Mouse (Mus musculus) megakaryocyte, adult 5-6 weeks (primary cell): ENCODE data around the gene Pou2f3. TPM values are rescaled to one million over a fixed set of nuclear protein-coding genes. Genes with fewer than 3 reads are reported as not detected.
A peak's percentile ranks its signal among the peaks of the same experiment; 100 is the strongest.

Source experiments
- ATAC-seq: 2 replicates; pipeline ENCODE4 v1.8.0; 2016; ENCODE audit warnings: mild to moderate bottlenecking, inconsistent platforms; ENCODE audit not compliant: poor library complexity, severe bottlenecking
- total RNA-seq, 2 experiments: library from RNA; stranded (forward) in 1 of 2; stranded (reverse) in 1 of 2; fragments of 153-499, 151-499 nt in 1 of 2; fragments of 221-1000, 200-1000 nt in 1 of 2; gene quantifications; 2 replicates each; pipeline versions ENCODE4 v1.2.3 to v1.2.4; 2015 to 2017

Pou2f3 gene
- total RNA-seq, 2 experiments from 2014 or later, result not detected

DNA sequence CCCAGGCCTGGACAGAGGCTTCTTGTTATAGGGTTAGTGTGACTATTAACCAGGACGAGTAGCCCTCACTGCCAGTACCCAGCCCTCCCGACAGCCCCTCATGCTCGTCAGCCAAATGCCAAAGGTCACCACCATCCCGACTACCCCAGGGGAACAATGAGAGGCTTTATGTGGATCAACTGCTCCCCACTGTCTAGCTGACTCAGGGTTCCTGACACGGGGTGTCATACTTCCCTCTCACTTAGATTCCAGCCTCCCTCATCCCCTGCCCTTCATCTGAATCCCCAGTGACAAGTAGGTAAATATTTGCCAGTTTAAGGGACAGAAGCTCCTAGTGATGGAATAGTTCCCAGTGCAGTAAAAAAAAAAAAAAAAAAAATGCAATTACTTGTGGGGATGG is 22.1 kb upstream of the Pou2f3 start:
- ATAC-seq, result no peak

- ATAC-seq, result no peak
Observed at GRCm38 (mm10) chr9:43231805-43232204, 21.6 kb upstream of the Pou2f3 start.

- ATAC-seq, result no peak
Observed at GRCm38 (mm10) chr9:43230886-43231285, 20.7 kb upstream of the Pou2f3 start.

GRCm38 (mm10) chr9:43229962-43230361 is 19.8 kb upstream of the Pou2f3 start:
- no peak for ATAC-seq

DNA sequence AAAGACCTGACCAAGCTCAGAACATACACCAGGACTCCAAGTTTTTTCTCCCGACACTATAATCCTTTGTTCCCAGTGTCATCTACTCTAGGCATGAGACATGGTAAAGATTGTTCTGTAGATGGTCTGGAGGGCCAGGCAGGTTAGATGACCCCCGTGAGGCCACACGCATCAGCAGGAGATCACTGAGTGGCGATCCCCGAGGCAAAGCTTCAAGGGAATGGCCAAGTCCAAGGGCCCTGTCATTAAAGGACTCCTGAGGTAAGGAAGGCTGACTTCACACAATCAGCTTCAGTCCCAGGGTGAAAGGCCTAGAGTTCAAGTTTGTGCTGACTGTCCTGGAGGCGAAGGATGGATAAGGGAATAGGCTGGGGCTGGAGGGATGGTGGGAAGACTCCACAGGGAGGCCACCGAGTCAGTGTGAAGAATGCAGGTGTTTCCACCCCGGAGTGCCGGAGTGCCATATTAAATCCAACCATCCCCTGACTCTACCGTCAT is 19.3 kb upstream of the Pou2f3 start:
- ATAC-seq, result no peak

- no peak for ATAC-seq
Observed at GRCm38 (mm10) chr9:43228745-43229144, 18.6 kb upstream of the Pou2f3 start.

- ATAC-seq, result peak; percentile 38; the same call in 1 of the 2 replicates
Observed at GRCm38 (mm10) chr9:43227626-43228025, 17.5 kb upstream of the Pou2f3 start.

DNA sequence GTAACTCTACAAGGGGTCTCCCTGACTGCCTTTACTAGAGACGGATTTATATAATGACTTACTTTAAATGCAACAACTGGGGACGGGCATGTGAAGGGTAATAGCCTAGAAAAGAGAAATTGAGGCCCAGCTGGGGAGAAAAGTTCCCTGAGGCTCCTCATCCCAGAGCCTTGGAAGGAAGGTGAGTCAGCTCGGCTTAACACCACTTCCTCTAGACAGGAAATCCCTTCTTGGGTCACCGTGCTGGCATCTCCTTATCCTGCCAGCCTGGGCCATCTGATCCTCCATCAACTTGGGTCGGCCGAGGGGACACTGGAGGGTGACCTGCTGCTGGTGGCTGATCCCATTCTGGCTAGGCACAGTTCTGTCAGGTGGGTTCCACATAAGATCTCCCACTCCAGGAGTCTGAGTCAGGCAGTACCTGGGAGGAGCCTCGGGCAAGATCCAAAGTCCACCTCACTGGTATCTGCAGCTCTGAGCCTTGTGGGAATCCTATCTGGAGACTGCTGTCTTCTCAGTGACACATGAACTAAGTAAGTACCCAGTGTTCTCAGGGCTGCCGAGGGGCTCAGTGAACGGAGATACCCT is 16.5 kb upstream of the Pou2f3 start:
- ATAC-seq, result no peak

DNA sequence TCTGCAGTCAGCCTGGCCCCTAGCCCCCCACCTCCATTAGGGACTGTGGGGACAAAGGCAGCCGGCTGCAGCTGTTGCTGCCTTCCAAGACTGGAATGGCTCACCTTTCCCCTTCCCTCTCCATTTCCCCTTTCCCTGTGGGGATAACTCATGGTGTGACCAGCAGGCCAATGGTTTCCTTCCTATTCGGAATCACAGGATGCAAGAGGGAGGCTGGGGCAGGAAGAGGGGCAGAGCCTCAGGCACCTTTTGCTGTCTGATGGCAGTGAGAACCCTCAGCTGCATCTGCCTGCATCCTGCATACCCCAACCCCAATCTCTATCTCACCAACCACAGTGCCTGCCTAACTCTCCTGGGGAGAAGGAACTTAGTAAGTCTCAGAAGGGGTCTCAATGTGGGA is 15.3 kb upstream of the Pou2f3 start:
- ATAC-seq, result no peak

GRCm38 (mm10) chr9:43224771-43225355 is 14.7 kb upstream of the Pou2f3 start:
- ATAC-seq, result no peak

DNA sequence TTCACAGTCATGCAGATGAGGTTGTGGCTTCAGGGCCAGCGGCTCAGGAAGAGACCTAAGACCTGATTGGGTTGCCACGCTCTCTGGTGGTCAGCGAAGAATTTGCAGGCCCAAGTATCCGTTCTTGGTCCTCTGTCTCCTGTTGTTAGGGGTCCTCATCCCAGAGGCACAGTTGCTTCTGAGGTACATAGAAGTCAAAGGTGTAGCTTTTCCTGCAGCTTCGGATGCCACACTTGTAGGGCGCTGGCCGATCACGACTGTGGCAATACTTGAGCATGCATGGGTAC is 12.2 kb upstream of the Pou2f3 start:
- ATAC-seq, result no peak

DNA sequence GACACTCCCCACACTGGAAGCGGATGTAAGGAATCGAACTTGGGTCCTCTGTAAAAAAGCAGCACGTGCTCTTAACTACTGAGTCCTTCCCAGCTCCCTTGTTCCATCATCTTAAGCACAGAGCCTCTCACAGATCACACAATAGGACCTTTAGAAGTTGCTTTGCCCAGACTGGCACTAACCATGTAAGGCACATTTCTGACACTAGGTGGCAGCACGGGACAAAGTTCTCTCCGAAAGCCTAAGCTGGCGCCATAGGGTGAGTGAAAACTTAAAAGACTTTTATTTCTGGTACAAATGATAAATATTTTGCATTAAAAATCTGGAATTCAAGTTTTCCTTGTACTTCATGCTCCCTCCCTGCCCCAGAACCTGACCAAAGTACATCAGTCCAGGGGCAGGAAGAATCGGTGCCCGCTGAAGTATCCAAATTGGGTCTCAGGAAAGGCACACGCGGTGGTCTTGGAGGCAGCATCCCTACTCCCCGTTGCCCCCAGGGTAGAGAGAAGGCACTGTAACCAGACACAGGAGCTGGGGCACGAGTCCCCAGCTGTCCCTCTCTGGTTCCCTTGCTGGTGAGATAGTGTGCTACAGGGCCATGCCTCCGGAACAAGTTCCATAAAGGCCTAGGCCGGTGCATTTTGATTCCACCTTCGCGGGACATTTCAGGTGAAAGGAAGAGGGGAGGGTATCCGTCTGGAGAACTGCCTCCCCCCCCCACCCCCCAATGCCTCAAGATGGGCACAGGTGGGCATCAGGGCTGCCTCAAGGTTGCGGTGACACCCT is 11.7 kb upstream of the Pou2f3 start:
- peak; percentile 77 for ATAC-seq

DNA sequence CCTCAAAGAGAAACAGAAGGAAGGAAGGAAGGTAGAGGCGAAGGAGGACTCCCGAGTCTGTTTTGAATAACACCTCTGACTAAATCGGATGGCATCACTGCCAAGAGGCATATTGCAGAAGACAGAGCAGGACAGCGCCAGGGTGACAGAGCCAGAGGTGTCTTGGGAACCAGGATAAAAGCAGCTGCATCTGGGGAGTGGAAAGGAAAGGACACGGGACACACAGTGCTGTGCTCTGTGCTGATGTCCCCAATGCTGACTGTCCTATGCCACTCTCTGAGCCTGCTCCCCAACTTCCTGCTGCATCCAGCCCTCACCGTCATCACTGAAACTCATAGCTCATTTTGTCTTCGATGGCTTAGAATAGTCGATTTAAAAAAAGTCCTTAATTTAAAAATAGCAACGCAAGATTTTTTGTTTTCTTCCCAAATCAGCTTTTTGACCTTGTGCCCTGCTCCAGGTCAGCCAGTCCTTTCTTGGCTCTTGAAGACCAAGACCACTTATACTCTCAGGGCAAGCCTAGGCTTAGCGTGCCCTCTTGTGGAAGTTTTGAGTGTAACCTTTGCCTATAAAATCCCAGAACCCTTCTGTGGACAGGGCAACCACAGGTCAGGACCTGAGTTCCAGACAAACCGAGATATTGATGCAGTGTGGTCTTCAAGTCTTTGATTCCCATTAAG is 742 bp upstream of the Pou2f3 start:
- 0 out of 2 replicates have a peak, but pooled peaks have one; percentile 27 for ATAC-seq

GRCm38 (mm10) chr9:43206022-43206390 is 4.2 kb downstream of the Pou2f3 start:
- no peak for ATAC-seq

- no peak for ATAC-seq
Observed at GRCm38 (mm10) chr9:43205343-43206021, 4.7 kb downstream of the Pou2f3 start.

DNA sequence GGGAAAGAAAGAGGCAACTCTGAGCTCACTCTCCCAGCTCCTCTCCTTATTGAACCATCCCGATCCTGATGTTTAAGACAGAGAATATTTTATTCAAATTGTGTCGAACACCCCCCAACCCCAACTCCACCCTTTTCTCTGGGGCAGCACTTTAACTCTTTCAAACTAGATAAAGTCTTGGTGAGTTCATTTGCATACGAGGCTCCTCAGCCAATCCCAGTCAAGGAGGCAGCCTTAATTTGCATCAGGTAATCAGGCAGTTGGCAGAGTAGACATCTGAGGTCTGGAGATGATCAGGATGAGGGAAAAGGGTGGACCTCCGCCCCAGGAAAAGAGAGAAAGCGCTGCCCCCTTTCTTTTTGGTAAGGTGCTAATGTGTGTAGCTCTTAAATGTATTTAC is 10.0 kb downstream of the Pou2f3 start:
- no peak for ATAC-seq

- ATAC-seq, result no peak
Observed at GRCm38 (mm10) chr9:43194001-43194400, 16.2 kb downstream of the Pou2f3 start.

DNA sequence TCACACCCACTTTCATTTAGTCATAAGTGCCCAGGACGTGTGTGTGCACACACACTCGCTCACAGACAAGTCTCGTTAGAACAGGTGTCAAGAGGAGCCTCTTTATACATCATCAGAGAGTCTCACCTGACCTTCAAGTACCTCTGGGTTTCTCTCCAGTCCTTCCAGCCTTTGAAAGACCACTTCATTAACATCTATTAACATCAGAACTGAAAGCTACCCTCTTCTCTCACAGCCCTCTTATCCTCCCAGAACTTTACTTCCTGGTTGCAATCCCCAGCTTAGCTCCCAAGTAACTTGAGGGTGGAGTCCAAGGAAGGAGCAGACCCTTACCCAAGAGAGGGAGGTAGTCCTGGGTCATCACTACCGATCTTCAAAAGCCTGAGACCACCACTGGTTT is 18.6 kb downstream of the Pou2f3 start:
- ATAC-seq, result no peak

DNA sequence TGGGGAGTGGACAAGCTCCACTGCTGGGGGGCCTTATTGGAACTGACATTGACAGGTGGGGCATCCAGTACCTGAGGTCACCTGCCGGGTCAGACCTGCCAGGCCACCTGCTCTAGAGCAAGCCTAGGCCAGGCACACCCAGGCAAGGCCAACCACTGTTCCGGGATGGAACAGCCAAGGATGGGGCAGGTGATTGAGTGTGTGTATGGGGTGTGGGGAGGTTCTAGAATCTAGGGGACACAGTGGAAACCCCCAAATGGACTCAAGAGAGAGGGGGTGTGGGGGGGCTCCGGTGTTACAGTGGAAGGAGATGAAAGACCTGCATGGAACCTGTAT is 21.2 kb downstream of the Pou2f3 start:
- ATAC-seq, result no peak

GRCm38 (mm10) chr9:43188309-43189020 is 21.7 kb downstream of the Pou2f3 start:
- no peak for ATAC-seq

DNA sequence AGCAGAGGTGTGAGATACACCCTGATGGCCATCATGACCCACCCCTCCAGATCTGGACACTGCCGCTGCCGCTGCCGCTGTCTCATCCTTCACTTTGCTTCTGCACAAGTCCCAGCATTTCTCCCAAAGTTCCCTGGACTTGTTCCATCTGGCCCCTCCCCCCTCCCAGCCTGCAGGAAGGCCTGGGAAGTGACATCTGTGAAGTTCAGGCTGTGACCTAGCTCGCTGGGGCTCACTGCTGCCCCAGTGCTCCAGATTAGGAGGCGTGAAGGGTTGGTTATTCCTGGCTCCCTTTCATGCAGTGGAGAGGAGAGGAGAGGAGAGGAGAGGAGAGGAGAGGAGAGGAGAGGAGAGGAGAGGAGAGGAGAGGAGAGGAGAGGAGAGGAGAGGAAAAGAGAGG is 30.6 kb downstream of the Pou2f3 start:
- ATAC-seq, result no peak
